Mouse (Mus musculus): ENCODE data around the gene Pkm.
A peak's percentile ranks its signal among the peaks of the same experiment; 100 is the strongest.

Gene Pkm

DNA sequence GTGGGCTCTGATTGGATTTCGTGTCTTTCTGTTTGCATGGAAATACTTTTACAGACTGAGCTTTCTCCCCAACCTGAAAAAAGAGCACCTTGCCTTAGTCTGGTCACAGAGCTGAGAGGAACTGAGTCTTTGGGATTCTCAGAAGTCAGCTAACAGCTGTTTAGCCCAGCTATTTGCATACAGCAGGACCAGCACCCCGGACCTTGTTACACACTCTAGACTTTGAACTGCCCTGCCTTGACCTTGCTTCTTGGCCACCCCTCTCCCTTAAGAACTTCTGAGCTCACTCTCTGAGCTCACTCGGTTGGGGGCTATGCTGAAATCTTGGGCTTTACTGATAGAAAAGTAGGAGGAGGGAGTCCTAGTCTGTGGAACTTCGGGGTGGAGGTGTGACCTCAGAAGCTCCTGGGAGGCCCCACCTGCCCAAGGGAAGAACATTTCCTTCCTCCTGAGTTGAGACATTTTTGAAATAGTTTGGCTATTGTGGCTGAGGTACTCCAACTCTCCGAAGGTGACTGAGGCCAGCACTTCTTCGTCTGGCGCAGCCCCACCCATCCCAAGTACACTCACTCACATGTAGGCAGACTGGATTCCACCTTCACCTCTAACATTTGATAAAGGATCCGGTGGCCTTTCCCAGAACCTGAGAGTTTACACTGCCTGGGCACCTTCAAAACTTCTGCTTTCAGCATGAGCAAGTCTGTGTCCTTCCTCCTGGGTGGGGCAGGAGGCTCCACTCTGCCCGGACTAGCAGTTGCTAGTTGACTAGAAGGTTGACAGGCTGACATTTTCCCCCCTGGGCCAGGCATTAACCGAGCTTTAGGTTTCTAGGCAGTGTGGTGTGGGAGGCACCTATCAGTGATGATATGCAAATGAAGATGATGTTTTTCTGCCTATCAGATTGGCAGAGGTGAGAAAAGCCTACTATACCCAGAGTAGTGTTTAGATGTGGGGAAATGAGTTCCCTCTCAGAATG, 51.0 kb downstream of the Pkm start:
- no peak for DNase-seq (ENCODE audit: low read depth, low spot score)

DNA sequence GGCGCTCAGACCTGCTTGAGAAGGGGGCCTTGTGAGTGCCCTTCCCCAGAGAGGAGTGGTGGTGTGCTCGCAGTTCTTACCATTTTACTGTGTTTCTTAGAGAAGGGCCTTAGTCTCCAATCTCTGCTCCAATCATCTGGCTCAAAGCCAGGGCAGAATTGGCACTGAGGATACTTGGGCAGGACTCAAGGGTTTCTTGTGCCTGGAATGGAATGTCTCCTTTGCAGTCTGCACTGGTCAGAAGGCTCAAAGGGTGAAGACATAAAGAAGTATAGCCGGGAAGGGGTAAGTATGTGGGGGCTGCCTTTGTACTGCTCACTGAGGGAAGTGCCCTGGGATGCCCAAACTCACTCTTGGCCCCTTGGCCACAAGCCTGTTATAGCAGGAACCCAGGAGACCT, 53.1 kb downstream of the Pkm start:
- DNase-seq (ENCODE audit: low read depth, low spot score) = no peak

DNA sequence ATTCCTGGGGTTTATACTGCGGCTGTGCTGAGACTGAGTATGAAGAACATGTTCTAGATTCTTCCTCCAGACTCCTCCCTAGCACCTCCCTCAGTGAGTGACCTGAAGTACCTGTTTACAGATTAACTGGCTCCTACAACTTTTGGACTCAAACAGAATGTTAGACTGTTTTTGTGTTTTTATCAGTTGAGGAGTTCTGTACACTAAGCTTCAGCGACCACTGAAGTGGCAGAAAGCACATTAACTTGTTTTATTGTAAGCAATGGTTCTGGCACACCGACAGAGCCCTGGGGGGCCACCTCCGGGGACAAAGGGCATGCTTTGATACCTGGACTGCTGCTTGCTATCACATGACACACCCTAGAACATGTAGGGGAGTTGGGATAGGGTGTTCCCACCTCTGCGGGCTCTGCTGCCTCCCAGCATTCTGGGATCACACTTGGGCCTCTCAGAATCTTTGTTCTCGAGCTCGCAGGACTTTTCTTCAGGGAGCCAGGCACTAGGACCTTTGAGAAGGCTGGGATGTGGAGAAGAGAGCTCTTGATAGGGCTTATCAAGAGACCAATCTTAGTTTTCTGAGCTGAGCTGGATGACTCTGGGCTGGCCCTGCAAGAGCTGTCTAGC, 60.2 kb downstream of the Pkm start:
- no peak for DNase-seq (ENCODE audit: low read depth, low spot score)

DNA sequence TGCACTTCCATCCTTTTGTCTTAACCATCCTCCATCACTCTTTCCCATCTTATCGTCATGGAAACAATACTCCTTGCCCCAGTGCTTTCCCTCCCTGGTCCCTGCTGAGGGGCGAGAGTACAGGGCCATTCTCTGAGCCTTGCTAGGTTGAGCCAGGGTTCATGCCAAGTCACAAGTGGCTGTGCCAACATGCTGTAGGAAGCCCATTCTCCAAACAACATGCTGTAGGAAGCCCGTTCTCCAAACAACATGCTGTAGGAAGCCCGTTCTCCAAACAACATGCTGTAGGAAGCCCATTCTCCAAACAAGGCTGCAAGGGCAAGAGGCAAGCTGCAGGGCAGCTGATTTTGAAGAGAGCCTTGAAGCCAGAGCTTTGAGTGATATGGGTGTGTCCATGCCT, 62.1 kb downstream of the Pkm start:
- no peak for DNase-seq (ENCODE audit: low read depth, low spot score)

DNA sequence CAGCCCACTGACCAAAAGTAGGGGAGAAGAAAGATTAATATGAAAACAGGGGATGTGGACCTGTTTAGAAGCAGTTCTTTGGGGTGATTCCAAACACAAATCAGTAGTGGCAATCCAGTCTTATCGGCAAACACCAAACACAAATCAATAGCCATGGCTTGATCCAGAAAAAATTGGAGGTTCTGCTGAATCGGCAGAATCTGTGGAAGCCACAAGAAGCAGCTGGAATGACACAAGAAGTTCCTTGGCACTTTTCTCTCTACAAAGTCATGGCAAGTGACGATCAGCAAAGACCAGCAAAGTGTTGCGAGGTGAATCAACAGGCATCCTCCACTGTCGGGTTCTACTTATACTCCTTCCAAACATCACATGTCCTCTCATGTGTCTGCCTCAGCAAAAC, 65.0 kb downstream of the Pkm start:
- DNase-seq (ENCODE audit: low read depth, low spot score) = no peak

DNA sequence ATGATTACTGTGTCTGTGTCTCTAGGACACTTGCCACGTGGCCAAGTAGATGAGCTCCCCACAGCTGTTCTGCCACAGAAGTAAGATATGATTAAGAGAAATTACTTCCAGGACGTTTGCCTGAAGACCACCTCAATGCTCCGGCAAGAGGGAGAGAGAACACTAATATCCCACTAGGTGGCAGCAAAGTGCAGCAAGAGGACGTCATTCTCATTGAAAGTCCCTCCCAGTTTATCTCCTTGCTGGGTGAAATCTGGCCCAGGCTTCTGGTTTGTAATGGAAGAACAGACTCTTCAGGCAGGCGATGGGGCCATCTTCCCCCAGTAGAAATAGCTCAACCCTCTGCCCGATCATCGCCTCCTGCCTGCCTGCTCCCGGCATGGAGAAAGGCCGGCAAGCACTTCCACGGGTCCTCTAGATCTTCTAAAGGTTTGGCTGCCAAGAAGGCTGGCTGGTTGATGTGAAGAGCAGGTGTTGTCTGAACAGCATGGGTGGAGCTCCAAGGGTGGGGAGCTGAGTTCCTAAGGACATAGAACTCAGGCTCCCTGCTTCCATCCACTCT, 67.0 kb downstream of the Pkm start:
- DNase-seq (ENCODE audit: low read depth, low spot score) = peak; percentile 85

DNA sequence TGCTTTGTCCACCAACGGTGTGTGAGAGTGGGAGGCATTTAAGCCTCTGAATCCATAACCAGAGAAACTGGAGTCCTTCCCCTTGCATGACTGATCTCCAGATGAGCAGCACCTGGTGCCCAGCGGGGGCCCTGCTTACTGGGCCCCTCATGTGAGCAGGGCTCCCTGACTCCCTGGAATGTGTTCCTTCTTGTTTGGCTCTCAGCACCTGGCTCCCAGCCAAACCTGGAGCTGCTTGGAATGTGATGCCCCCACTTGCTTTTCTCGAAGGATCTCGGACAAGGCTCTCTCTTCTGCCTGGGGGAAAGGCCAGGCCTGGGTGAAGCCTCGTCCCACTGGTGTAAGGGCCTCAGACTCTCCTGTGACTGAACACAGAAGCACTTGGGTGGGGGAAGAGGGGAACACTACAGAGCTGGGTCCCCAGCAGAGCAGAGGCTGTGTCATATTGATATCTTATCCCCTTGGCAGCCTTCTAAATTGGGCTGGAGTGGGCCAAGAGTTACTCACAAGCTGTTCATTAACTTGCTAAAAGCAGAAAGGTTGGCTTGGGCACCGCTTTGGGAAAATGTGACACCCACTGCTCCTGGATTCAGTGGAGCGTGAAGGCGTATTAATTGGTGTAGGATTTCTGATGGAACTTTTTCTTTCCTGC, 67.7 kb downstream of the Pkm start:
- DNase-seq (ENCODE audit: low read depth, low spot score) = peak; percentile 55

DNA sequence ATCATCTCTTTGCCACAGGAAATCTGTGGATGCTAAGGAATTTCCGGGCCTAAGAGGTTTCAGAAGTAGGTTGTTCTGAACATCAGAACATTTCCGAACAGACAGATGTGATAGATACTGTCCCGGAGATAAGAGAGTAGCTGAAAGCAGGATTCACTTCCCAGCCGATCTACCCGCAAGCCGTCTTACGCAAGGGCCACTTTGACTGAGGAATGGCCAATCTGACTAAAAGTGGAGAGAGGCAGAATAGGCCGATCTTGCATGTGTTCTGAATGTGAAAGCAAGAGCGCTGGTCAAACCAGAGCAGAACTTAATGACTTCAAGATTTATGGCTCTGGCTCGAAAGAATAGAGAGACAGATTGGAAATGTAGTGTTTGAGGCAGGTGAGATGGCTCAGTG, 69.3 kb downstream of the Pkm start:
- no peak for DNase-seq (ENCODE audit: low read depth, low spot score)

DNA sequence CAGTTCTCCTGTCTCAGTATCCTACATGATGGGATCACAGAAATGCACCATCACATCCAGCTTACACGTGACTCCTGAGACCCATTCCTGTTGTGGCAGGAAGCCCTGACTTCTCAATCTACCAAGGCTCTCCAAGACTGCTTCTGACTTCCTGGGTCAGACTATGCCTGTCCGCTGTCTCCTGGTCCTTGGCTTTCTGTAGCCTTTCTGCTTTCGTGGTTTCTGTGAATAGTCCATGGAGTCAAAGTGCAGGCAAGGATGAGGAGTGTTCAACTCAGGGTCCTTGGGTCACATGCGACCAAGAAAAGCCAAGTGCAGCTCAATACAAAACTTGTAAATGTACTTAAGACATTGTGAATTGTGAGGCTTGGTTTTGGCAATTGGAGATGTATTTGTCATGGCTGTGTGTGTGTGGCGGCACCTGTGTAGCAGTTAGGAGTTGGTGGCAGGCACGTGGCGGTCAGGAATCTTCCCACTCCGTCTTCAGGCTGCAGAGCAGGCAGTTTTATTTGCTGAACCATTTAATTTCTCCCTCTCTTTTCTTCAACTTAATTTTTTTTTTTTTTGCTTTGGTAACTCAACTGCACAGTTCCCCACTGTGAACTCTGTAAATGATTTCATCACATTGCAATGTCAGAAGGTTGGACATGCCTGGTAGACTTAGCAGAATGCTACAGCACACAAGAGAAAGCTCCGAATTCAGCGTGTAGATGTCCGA, 71.6 kb downstream of the Pkm start:
- no peak for DNase-seq (ENCODE audit: low read depth, low spot score)
